Mouse (Mus musculus) regulatory T cell (primary cell): ENCODE data around the gene Hnrnpdl.

Source experiments
- in situ Hi-C: fragments of 300-600 bp; cut with MboI, MseI; formaldehyde crosslinking; loops from one replicate; pipeline ENCODE4 v1.15.1; 2025; ENCODE audit warnings: high pct_unique_total_duplicates

The Hnrnpdl gene

GRCm38 (mm10) chr5:100039602-100040142 lies at the start of gene Hnrnpdl, which contains the start of gene Enoph1:
TSS of gene Hnrnpdl (minus strand) at chr5:100039664.
TSS of gene Enoph1 (plus strand) at chr5:100039985.
- in situ Hi-C loops, result loop anchor here (5.0 kb wide), 1 partner anchor 57 kb away; no protein-coding TSS in a partner anchor

- in situ Hi-C loops, result loop anchor here (25.0 kb wide), 1 partner anchor 873 kb away; no protein-coding TSS in a partner anchor
Measured at GRCm38 (mm10) chr5:100085097-100085496, 45.6 kb upstream of the Hnrnpdl start.

GRCm38 (mm10) chr5:100083953-100084562 lies 44.6 kb upstream of the Hnrnpdl start:
- in situ Hi-C loops, result loop anchor here (25.0 kb wide), 1 partner anchor 872 kb away; no protein-coding TSS in a partner anchor

- in situ Hi-C loops, result loop anchor here (25.0 kb wide), 1 partner anchor 870 kb away; no protein-coding TSS in a partner anchor
Measured at GRCm38 (mm10) chr5:100082006-100082405, 42.5 kb upstream of the Hnrnpdl start.

GRCm38 (mm10) chr5:100079931-100080275 lies 40.4 kb upstream of the Hnrnpdl start:
- in situ Hi-C loops, result loop anchor here (25.0 kb wide), 1 partner anchor 868 kb away; no protein-coding TSS in a partner anchor

GRCm38 (mm10) chr5:100079040-100079930 lies 39.8 kb upstream of the Hnrnpdl start:
- in situ Hi-C loops, result loop anchor here (25.0 kb wide), 1 partner anchor 867 kb away; no protein-coding TSS in a partner anchor

DNA sequence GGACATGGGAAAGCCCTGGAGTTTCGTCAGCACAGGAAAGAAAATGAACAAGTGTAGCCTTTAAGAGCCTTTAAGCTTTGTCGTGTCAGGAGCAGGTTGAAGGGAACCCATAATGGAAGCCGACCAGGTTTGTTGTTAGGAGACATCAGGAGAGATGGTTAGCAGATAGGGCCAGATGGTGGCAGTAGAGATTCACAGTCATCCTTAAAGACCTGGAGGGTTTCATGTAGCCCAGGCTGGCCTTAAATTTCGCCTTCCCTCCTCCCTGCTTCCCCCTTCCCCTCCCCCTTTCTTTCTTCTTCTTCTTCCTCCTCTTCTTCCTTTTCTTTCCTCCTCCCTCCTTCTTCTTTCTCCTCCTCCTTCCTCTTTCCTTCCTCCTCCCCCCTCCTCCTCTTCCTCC lies 35.1 kb upstream of the Hnrnpdl start:
- in situ Hi-C loops, result loop anchor here (5.0 kb wide), 1 partner anchor 168 kb away; no protein-coding TSS in a partner anchor

GRCm38 (mm10) chr5:100072557-100072956 lies 33.1 kb upstream of the Hnrnpdl start:
- in situ Hi-C loops, result loop anchor here (5.0 kb wide), 1 partner anchor 170 kb away; no protein-coding TSS in a partner anchor

DNA sequence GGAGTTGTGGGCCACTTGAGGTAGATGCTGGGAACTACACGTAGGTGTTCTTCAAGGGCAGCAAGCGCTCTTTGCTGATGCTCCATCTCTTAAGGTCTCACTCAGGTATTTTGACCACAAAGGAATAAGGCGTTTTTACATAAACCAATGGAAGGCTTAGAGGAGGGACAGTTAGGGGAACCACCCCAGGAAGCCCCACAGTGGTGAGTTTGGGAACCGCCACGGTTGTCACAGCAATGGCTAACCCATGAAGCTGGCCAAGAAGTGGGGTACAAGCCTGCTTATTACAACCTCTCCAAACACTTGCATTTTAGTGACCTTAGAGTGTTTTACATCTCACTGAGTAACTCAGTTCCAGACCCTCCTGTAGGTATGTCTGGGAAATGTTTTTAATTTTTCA lies 32.1 kb upstream of the Hnrnpdl start:
- in situ Hi-C loops, result loop anchor here (5.0 kb wide), 1 partner anchor 171 kb away; no protein-coding TSS in a partner anchor

DNA sequence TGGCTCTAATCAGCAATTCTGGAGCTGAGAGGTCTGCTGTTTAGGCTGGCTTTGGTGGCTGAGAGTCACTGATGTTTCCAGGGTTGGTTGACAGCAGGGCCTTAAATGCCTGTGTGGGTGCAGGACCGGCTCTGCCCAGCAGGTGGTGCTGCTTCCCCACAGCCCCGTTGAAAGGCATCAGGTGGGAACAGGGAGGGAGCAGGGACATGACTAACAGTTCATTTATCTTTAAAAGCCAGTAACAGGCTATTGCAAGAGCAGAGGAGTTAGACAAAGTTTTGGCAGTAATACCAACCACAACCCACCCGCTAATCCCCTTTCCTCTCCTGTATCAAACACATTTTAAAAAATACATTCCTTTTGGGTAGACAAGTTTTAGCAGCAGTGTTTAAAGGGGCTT lies 30.8 kb upstream of the Hnrnpdl start:
- in situ Hi-C loops, result loop anchor here (5.0 kb wide), 1 partner anchor 172 kb away; no protein-coding TSS in a partner anchor

- in situ Hi-C loops, result no loop called here
Measured at GRCm38 (mm10) chr5:100069526-100069925, 30.1 kb upstream of the Hnrnpdl start.

DNA sequence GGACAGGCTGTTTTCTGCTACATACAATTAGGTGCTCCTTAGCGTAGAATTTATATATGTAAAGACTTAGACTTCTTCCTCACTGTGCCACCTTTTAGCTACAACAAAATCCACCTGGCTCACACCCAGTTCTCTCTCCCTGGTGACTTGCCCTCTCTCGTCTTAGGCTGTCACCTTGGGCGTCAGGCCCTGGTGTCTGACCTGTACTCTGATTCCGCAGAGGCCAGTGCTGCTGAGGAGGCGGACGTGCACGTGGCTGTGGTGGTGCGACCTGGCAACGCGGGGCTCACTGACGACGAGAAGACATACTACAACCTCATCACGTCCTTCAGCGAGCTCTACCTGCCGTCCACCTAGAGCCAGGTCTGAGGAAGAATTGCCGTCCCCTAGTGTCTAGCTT lies 28.1 kb upstream of the Hnrnpdl start:
- in situ Hi-C loops, result no loop called here

DNA sequence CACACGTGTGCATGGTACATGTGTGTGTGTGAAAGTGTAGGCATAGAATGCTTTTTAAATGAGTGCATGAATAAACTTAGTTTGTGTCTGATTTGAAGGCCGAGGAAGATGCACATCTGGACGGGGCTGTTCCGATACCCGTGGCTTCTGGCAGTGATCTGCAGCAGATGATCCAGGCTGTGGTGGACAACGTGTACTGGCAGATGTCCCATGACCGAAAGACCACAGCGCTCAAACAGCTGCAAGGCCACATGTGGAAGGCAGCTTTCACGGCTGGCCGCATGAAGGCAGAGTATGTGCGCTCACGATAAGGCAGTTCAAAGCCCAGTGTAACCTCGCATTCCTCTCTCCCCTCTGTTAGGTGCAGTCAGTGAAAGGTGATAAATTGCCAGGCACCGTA lies 21.4 kb upstream of the Hnrnpdl start:
- in situ Hi-C loops, result no loop called here

DNA sequence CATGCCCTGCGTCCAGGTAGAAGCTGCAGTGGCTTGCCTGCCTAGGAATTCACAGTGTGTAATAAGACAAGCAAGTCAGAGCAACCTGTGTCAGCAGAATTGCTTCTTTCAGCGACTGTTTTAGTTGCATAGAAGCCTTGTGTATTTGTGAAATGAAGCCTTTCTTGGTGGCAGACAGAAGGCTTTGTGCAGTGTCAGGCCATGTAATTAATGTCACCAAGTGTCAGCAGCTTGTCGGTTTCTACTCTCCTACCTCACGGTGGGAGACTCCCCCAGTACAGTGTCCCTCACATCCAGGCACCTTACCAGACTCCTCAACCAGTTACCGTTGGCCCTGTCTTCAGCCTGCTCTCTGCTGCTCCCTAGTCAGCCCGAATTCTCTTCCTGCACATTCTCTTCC lies 19.9 kb upstream of the Hnrnpdl start:
- in situ Hi-C loops, result no loop called here

DNA sequence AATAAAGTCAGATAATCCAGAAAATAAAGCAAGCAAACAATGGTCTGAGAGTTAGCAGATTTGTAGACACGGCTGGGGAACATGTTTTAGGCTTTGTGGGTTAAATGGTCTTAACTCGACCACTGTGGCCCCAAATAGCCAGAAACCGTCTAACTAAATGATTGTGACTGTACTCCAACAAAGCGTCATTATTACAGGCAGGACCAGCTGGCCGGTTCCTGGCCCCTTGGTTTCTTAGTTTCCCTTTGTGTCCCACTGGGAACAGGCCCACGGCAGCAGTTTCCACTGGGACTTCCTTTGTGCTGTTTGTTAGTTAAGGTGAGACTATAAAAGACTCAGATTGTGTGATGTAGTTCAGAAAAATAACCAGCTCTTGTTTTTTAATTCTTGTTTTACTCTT lies 19.3 kb upstream of the Hnrnpdl start:
- in situ Hi-C loops, result no loop called here

- in situ Hi-C loops, result no loop called here
Measured at GRCm38 (mm10) chr5:100057461-100058209, 18.2 kb upstream of the Hnrnpdl start.

GRCm38 (mm10) chr5:100055866-100056369 lies 16.5 kb upstream of the Hnrnpdl start:
- in situ Hi-C loops, result no loop called here

GRCm38 (mm10) chr5:100054807-100055547 lies 15.5 kb upstream of the Hnrnpdl start:
- in situ Hi-C loops, result no loop called here

DNA sequence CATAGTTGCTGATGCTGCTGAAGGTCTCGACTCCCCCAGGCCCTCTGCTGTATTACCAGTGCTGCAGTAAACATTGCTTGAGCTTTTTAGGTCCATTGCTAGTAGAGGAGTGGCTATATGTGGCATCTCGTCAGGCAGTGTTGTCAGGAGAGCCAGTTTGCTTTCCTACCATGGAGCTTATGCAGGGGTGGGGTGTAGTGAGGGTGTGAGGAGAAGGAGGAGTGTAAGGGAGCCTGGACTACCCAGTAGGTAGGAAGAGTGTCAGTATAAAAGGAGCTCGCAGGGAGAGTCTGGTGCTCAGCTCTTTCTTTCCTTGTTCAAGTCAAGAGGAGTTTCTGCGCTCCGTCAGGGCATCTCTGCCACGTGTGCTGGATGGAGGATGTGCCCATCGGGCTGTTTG lies 13.3 kb upstream of the Hnrnpdl start:
- in situ Hi-C loops, result no loop called here

DNA sequence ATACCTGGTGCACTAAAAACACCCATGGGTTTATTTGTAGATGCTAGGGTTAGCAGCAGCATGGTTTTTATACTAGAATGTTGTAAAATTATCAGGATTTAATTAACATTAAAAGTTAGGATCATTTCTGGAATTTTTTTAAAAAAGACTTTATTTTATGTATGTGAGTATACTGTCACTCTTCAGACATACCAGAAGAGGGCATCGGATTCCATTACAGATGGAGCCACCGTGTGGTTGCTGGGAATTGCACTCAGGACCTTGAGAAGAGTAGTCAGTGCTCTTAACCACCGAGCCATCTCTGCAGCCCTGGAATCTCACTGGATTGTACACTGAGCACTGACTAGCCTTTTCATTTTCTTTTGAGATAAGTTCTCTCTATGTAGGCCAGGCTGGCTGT lies 10.4 kb upstream of the Hnrnpdl start:
- in situ Hi-C loops, result no loop called here
